Mouse (Mus musculus): ENCODE data around the gene Maea. TPM values are rescaled to one million over a fixed set of nuclear protein-coding genes. Genes with fewer than 3 reads are reported as not detected.

Maea gene
- polyA plus RNA-seq, 1 experiment from 2014 or later: 123 TPM

DNA sequence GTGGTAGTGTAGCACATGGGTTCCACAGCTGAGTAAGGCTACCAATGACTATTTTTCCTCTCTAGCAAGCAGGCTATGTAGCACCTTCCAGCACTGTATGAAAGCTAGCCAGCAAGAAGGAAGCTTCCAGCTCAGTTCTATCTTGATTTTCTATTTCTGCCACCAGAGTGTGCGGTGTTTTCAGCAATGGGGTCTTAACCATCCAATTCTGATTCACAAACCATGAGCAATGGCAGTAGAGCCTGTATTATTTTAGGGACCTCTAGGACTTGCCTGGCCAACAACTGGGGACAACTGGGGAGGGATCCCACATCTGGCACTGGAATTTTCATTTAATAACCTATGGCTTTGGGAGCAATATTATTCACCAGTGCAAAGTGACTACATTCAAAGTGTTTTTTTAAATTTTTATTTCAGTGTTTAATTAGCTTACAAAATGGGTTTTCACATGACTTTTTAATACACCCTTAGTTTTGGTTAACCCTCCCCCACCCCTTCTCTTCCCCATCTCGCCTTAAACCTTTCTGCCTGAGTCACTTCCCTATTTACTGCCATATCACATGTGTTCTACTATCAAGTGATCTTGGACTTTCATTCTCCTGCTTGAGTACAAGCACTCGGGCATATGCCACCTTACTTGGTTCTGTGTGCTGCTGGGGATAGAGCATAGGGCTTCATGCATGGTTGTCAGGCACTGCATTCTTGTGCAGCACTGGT lies 16.4 kb downstream of the Maea start:
- H3K9ac ChIP-seq (ENCODE audit: low read length): no peak overlapping the region
- no peaks in the 10 kb centered on the region for H3K27me3 ChIP-seq (ENCODE audit: control insufficient read depth, insufficient read depth, low read depth, low read length)
- WGBS: 83% methylated on average over 3 of the region's 3 CpGs
- no peak overlapping the region for H3K27ac ChIP-seq (ENCODE audit: low read length)
- no peak for ATAC-seq (ENCODE audit: low read depth)
- H3K4me3 ChIP-seq (ENCODE audit: low read length): no peak overlapping the region
- H3K4me1 ChIP-seq (replicated peaks; ENCODE audit: control insufficient read depth, insufficient read depth, low read length): no peaks in the 10 kb centered on the region
- H3K36me3 ChIP-seq (ENCODE audit: control insufficient read depth, insufficient read depth, low read length): no peaks in the 10 kb centered on the region
- H3K4me2 ChIP-seq (ENCODE audit: low read depth, low read length): no peak overlapping the region
- no peaks in the 10 kb centered on the region for H3K9me3 ChIP-seq (ENCODE audit: control insufficient read depth, low read length)

DNA sequence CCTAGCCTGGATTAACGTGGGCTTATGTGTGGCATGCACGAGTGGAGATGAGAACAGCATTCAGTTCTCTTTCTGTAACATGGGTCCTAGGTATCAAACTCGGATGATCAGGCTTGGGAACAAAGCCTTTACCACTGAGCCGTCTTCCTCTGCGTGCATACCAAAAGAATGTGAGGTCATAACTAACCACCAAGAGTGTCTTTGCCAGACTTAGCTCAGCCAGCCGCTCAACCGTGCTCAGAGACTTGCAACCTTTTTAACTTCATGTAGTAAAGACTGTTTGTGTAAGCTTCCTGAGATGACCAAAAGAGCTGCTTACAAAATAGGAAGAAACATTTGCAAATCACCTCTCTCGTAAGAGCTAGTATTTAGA lies 16.9 kb downstream of the Maea start:
- H3K4me1 ChIP-seq (replicated peaks; ENCODE audit: control insufficient read depth, insufficient read depth, low read length): no peaks in the 10 kb centered on the region
- no peaks in the 10 kb centered on the region for H3K36me3 ChIP-seq (ENCODE audit: control insufficient read depth, insufficient read depth, low read length)
- WGBS: 73% methylated on average over 8 of the region's 8 CpGs
- no peaks in the 10 kb centered on the region for H3K9me3 ChIP-seq (ENCODE audit: control insufficient read depth, low read length)
- no peak overlapping the region for H3K9ac ChIP-seq (ENCODE audit: low read length)
- H3K4me2 ChIP-seq (ENCODE audit: low read depth, low read length): no peak overlapping the region
- no peak overlapping the region for H3K27ac ChIP-seq (ENCODE audit: low read length)
- no peak for ATAC-seq (ENCODE audit: low read depth)
- no peak overlapping the region for H3K4me3 ChIP-seq (ENCODE audit: low read length)
- H3K27me3 ChIP-seq (ENCODE audit: control insufficient read depth, insufficient read depth, low read depth, low read length): no peaks in the 10 kb centered on the region

GRCm38 (mm10) chr5:33353011-33353410 lies 17.7 kb downstream of the Maea start:
- Histone ChIP-seq H3K9me3 (ENCODE audit: control insufficient read depth, low read length) (no peaks in the 10 kb centered on the region), H3K9ac (ENCODE audit: low read length) (no peak overlapping the region), H3K27ac (ENCODE audit: low read length) (no peak overlapping the region), H3K36me3 (ENCODE audit: control insufficient read depth, insufficient read depth, low read length) (no peaks in the 10 kb centered on the region), H3K4me1 (replicated peaks; ENCODE audit: control insufficient read depth, insufficient read depth, low read length) (no peaks in the 10 kb centered on the region), H3K4me2 (ENCODE audit: low read depth, low read length) (no peak overlapping the region), H3K4me3 (ENCODE audit: low read length) (no peak overlapping the region), H3K27me3 (ENCODE audit: control insufficient read depth, insufficient read depth, low read depth, low read length) (no peaks in the 10 kb centered on the region)
- WGBS: 66% methylated on average over 3 of the region's 3 CpGs
- no peak for ATAC-seq (ENCODE audit: low read depth)

DNA sequence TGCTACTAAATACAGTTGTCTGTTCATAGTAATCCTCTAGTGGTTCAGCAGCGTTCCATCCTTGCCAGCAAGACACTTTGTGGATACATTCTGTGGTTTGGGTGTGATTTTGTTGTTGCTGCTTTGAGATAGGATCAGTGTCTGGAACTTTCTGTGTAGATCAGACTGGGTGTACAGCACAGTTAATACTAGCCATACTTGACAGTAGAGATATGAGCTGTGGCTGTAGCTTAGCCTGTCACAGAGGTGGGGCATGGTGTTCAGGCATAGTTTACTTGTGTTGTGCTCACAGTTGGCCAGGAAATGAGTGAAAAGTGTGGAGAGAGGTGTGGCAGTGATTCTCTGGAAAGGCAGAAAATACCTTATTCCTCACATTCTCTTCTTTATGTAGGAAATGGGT lies 22.2 kb downstream of the Maea start:
- no peak for ATAC-seq (ENCODE audit: low read depth)
- Histone ChIP-seq H3K27me3 (ENCODE audit: control insufficient read depth, insufficient read depth, low read depth, low read length) (no peaks in the 10 kb centered on the region), H3K36me3 (ENCODE audit: control insufficient read depth, insufficient read depth, low read length) (peaks cover 19% of the 10 kb centered on the region), H3K4me2 (ENCODE audit: low read depth, low read length) (no peak overlapping the region), H3K9me3 (ENCODE audit: control insufficient read depth, low read length) (no peaks in the 10 kb centered on the region), H3K4me1 (replicated peaks; ENCODE audit: control insufficient read depth, insufficient read depth, low read length) (no peaks in the 10 kb centered on the region), H3K9ac (ENCODE audit: low read length) (no peak overlapping the region), H3K27ac (ENCODE audit: low read length) (no peak overlapping the region), H3K4me3 (ENCODE audit: low read length) (no peak overlapping the region)
- WGBS: 93% methylated on average over 1 of the region's 1 CpGs

DNA sequence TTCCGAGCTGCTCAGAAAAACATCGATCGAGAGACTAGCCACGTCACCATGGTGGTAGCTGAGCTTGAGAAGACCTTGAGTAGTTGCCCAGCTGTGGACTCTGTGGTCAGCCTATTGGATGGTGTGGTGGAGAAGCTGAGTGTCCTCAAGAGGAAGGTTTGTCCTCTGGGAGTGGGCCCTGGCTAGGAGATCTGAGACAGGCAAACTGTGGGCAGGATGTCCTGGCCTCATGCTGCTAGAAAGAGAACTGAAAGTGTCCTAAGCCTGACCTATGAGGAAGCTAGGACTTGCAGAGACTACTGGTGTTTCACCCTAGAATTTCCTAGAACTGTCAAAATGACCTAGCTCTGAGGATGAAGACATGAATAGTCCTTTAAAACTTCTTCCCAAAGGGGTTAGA lies 23.2 kb downstream of the Maea start:
- no peak for ATAC-seq (ENCODE audit: low read depth)
- Histone ChIP-seq H3K27me3 (ENCODE audit: control insufficient read depth, insufficient read depth, low read depth, low read length) (no peaks in the 10 kb centered on the region), H3K4me3 (ENCODE audit: low read length) (no peak overlapping the region), H3K27ac (ENCODE audit: low read length) (no peak overlapping the region), H3K36me3 (ENCODE audit: control insufficient read depth, insufficient read depth, low read length) (peaks cover 29% of the 10 kb centered on the region), H3K4me2 (ENCODE audit: low read depth, low read length) (no peak overlapping the region), H3K9me3 (ENCODE audit: control insufficient read depth, low read length) (no peaks in the 10 kb centered on the region), H3K9ac (ENCODE audit: low read length) (no peak overlapping the region), H3K4me1 (replicated peaks; ENCODE audit: control insufficient read depth, insufficient read depth, low read length) (no peaks in the 10 kb centered on the region)
- 90% methylated on average over 4 of the region's 4 CpGs for WGBS

- no peak for ATAC-seq (ENCODE audit: low read depth)
- peaks cover 64% of the 10 kb centered on the region for H3K36me3 ChIP-seq (ENCODE audit: control insufficient read depth, insufficient read depth, low read length)
- H3K4me3 ChIP-seq (ENCODE audit: low read length): no peak overlapping the region
- no peak overlapping the region for H3K9ac ChIP-seq (ENCODE audit: low read length)
- 88% methylated on average over 5 of the region's 5 CpGs for WGBS
- H3K4me1 ChIP-seq (replicated peaks; ENCODE audit: control insufficient read depth, insufficient read depth, low read length): no peaks in the 10 kb centered on the region
- no peak overlapping the region for H3K4me2 ChIP-seq (ENCODE audit: low read depth, low read length)
- no peaks in the 10 kb centered on the region for H3K9me3 ChIP-seq (ENCODE audit: control insufficient read depth, low read length)
- no peaks in the 10 kb centered on the region for H3K27me3 ChIP-seq (ENCODE audit: control insufficient read depth, insufficient read depth, low read depth, low read length)
- no peak overlapping the region for H3K27ac ChIP-seq (ENCODE audit: low read length)
These were observed 28.0 kb downstream of the Maea start for GRCm38 (mm10) chr5:33363263-33363662.

DNA sequence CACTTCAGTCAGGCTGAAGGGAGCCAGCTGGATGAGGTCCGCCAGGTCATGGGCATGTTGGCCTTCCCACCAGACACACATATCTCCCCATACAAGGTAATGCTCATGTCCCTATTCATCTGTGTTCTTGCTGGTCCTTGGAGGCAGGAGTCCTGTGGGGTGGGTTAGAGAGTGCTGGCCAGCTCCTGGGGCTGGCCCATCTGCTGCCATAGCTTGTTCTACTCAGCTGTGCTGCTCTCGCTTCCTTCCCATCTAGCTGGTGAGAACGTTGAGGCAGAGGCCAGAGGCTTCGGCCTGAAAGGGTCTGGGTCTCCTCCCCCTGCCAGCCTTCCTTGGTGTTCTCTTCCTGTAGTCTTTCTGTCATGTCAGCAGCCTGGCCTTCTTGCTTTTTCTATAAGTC lies 33.3 kb downstream of the Maea start:
- WGBS: 88% methylated on average over 4 of the region's 4 CpGs
- H3K4me2 ChIP-seq (ENCODE audit: low read depth, low read length): no peak overlapping the region
- H3K27ac ChIP-seq (ENCODE audit: low read length): no peak overlapping the region
- H3K9me3 ChIP-seq (ENCODE audit: control insufficient read depth, low read length): no peaks in the 10 kb centered on the region
- ATAC-seq (ENCODE audit: low read depth): no peak
- H3K4me1 ChIP-seq (replicated peaks; ENCODE audit: control insufficient read depth, insufficient read depth, low read length): no peaks in the 10 kb centered on the region
- H3K9ac ChIP-seq (ENCODE audit: low read length): no peak overlapping the region
- H3K4me3 ChIP-seq (ENCODE audit: low read length): no peak overlapping the region
- peaks cover 67% of the 10 kb centered on the region for H3K36me3 ChIP-seq (ENCODE audit: control insufficient read depth, insufficient read depth, low read length)
- H3K27me3 ChIP-seq (ENCODE audit: control insufficient read depth, insufficient read depth, low read depth, low read length): no peaks in the 10 kb centered on the region

GRCm38 (mm10) chr5:33371137-33371536 lies 35.8 kb downstream of the Maea start:
- Histone ChIP-seq H3K9ac (ENCODE audit: low read length) (no peak overlapping the region), H3K27ac (ENCODE audit: low read length) (no peak overlapping the region), H3K4me2 (ENCODE audit: low read depth, low read length) (no peak overlapping the region), H3K4me3 (ENCODE audit: low read length) (no peak overlapping the region), H3K9me3 (ENCODE audit: control insufficient read depth, low read length) (no peaks in the 10 kb centered on the region), H3K36me3 (ENCODE audit: control insufficient read depth, insufficient read depth, low read length) (peaks cover 51% of the 10 kb centered on the region), H3K27me3 (ENCODE audit: control insufficient read depth, insufficient read depth, low read depth, low read length) (no peaks in the 10 kb centered on the region), H3K4me1 (replicated peaks; ENCODE audit: control insufficient read depth, insufficient read depth, low read length) (no peaks in the 10 kb centered on the region)
- no peak for ATAC-seq (ENCODE audit: low read depth)

DNA sequence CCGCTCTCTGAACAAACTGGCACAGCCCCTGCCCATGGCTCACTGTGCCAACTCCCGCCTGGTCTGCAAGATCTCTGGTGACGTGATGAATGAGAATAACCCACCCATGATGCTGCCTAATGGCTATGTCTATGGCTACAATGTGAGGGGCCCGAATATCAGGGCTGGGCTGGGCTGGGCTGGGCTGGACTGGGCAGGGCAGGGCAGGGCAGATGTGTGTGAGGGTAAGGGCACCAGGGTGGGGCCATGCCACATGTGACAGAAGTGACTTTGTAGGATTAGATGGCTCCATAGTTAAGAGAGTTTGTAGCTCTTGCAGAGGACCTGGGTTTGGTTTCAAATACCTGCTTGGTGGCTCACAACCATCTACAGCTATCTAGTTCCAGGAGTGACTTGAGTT lies 36.4 kb downstream of the Maea start:
- WGBS: 88% methylated on average over 4 of the region's 4 CpGs
- Histone ChIP-seq H3K36me3 (ENCODE audit: control insufficient read depth, insufficient read depth, low read length) (peaks cover 49% of the 10 kb centered on the region), H3K27me3 (ENCODE audit: control insufficient read depth, insufficient read depth, low read depth, low read length) (no peaks in the 10 kb centered on the region), H3K27ac (ENCODE audit: low read length) (no peak overlapping the region), H3K9ac (ENCODE audit: low read length) (no peak overlapping the region), H3K4me1 (replicated peaks; ENCODE audit: control insufficient read depth, insufficient read depth, low read length) (no peaks in the 10 kb centered on the region), H3K9me3 (ENCODE audit: control insufficient read depth, low read length) (no peaks in the 10 kb centered on the region), H3K4me2 (ENCODE audit: low read depth, low read length) (no peak overlapping the region), H3K4me3 (ENCODE audit: low read length) (no peak overlapping the region)
- ATAC-seq (ENCODE audit: low read depth): no peak

Data from lung, embryonic 16.5 days (tissue).